ENCODE assay signal across 8 mouse cellular contexts in genomic region chr17:47628851-47629676, GRCm38 (mm10). TPM values are rescaled to one million over a fixed set of nuclear protein-coding genes. Genes with fewer than 3 reads are reported as not detected.
DNase-seq lines count a peak whose midpoint lies in the region; ATAC-seq and TF ChIP-seq lines count a peak whose summit lies in the region.

No protein-coding gene starts in this region.

- intact Hi-C loops in left cerebral cortex, adult 2 months (cut with DNase I): loop anchor here (1.0 to 5.0 kb wide), 2 partner anchors 18 to 43 kb away; partner anchors contain the start of genes Bysl, Gm20517 and Med20

- TF ChIP-seq CTCF in hindbrain, postnatal 0 days (IDR thresholded peaks at IDR 0.05; ENCODE audit: low read depth): no peak
- no peak for TF ChIP-seq CTCF in left cerebral cortex, adult 2 months (IDR thresholded peaks at IDR 0.05)

- ATAC-seq in hindbrain, postnatal 0 days: peak; percentile 97
- peak; percentile 98 for ATAC-seq in megakaryocyte, adult 5-6 weeks (ENCODE audit: poor library complexity, severe bottlenecking)

- H3K4me1 ChIP-seq in hindbrain, postnatal 0 days (ENCODE audit: insufficient read depth, low read length): peaks cover 20% of the 10 kb centered on the region

- peaks cover 1% of the 10 kb centered on the region; the same call in 1 of the 2 replicates for H3K36me3 ChIP-seq in hindbrain, postnatal 0 days (ENCODE audit: insufficient read depth, low read length)

- H3K4me3 ChIP-seq in hindbrain, postnatal 0 days (ENCODE audit: low read length): peak overlapping the region; percentile 78
- H3K4me3 ChIP-seq in left cerebral cortex, adult 2 months: peak overlapping the region; percentile 72

- peak overlapping the region; percentile 97 for H3K4me2 ChIP-seq in hindbrain, postnatal 0 days (ENCODE audit: low read depth, low read length)

- no peaks in the 10 kb centered on the region for H3K27me3 ChIP-seq in hindbrain, postnatal 0 days (ENCODE audit: insufficient read depth, low read length)

- H3K9me3 ChIP-seq in hindbrain, postnatal 0 days (ENCODE audit: low read length): no peaks in the 10 kb centered on the region

- peak; percentile 94 for DNase-seq in T-cell, adult 2 months (ENCODE audit: low spot score)
- peak; percentile 93 to 94 for DNase-seq in cerebellum, postnatal 36 days
- DNase-seq in gastrocnemius, adult 18-20 months (ENCODE audit: low spot score): peak; percentile 94
- peak; percentile 97 for DNase-seq in hindbrain, postnatal 0 days (ENCODE audit: low spot score)
- peak; percentile 91 to 92 for DNase-seq in left cerebral cortex, adult 2 months (ENCODE audit: extremely low spot score in 1 of 2, low spot score in 2 of 2)
- peak; percentile 89 to 93 for DNase-seq in right cerebral cortex, adult 2 months (ENCODE audit: low spot score in 2 of 2)
- peak; percentile 96 for DNase-seq in urinary bladder, postnatal 14 days (ENCODE audit: low spot score)

- H3K27ac ChIP-seq in hindbrain, postnatal 0 days: peak overlapping the region; percentile 90
- peak overlapping the region; percentile 90 for H3K27ac ChIP-seq in left cerebral cortex, adult 2 months

- H3K9ac ChIP-seq in hindbrain, postnatal 0 days (replicated peaks; ENCODE audit: low read length): peak overlapping the region; percentile 80

- under 1% methylated on average over 60 of the region's 63 CpGs for WGBS in hindbrain, postnatal 0 days

RNA-seq across cellular contexts. Expression of gene Usp49, which starts 1.4 kb away (rescaled TPM):
- total RNA-seq in gastrocnemius, adult 18-20 months (2021): 1 to 10 TPM; 3.0 to 3.5 TPM
- total RNA-seq in hindbrain, postnatal 0 days (2014; rRNA removed): 20.7 and 25.5 TPM in 2 replicates
- polyA plus RNA-seq in hindbrain, postnatal 0 days (2015; fragmentation: Nextera tagmentation; extraction: Ambion mirVana): 4.2 and 4.9 TPM in 2 replicates
- 10 to 100 TPM in 1 of 2 experiments, 1 to 10 TPM in 1; 9.6 to 13.1 TPM for total RNA-seq in left cerebral cortex, adult 2 months (2021)
- 3.9 and 5.1 TPM in 2 replicates for total RNA-seq in megakaryocyte, adult 5-6 weeks (2015)
- 4.2 and 5.3 TPM in 2 replicates for total RNA-seq in megakaryocyte, adult 5-6 weeks (2017)

RNA-seq across cellular contexts. Expression of gene Gm20517, which starts 17.7 kb away (rescaled TPM):
- 1 to 10 TPM; 1.6 to 2.6 TPM for total RNA-seq in gastrocnemius, adult 18-20 months (2021)
- total RNA-seq in hindbrain, postnatal 0 days (2014; rRNA removed): 4.6 and 4.8 TPM in 2 replicates
- 1.2 and 1.6 TPM in 2 replicates for polyA plus RNA-seq in hindbrain, postnatal 0 days (2015; fragmentation: Nextera tagmentation; extraction: Ambion mirVana)
- 1 to 10 TPM; 7.1 TPM for total RNA-seq in left cerebral cortex, adult 2 months (2021)
- total RNA-seq in megakaryocyte, adult 5-6 weeks (2015): 0.49 and 2.4 TPM in 2 replicates
- 1.7 and 2.3 TPM in 2 replicates for total RNA-seq in megakaryocyte, adult 5-6 weeks (2017)

RNA-seq across cellular contexts. Expression of gene Med20, which starts 17.7 kb away (rescaled TPM):
- total RNA-seq in gastrocnemius, adult 18-20 months (2021): 10 to 100 TPM; 14.7 to 15.4 TPM
- 27.9 and 40.9 TPM in 2 replicates for total RNA-seq in hindbrain, postnatal 0 days (2014; rRNA removed)
- 27.3 and 27.9 TPM in 2 replicates for polyA plus RNA-seq in hindbrain, postnatal 0 days (2015; fragmentation: Nextera tagmentation; extraction: Ambion mirVana)
- 10 to 100 TPM; 29.3 to 33.3 TPM for total RNA-seq in left cerebral cortex, adult 2 months (2021)
- total RNA-seq in megakaryocyte, adult 5-6 weeks (2015): 17.2 and 18.2 TPM in 2 replicates
- total RNA-seq in megakaryocyte, adult 5-6 weeks (2017): 32.2 and 33.8 TPM in 2 replicates

RNA-seq across cellular contexts. Expression of gene Bysl, which starts 17.8 kb away (rescaled TPM):
- total RNA-seq in gastrocnemius, adult 18-20 months (2021): 10 to 100 TPM; 13.9 to 15.3 TPM
- total RNA-seq in hindbrain, postnatal 0 days (2014; rRNA removed): 20.2 and 25.7 TPM in 2 replicates
- polyA plus RNA-seq in hindbrain, postnatal 0 days (2015; fragmentation: Nextera tagmentation; extraction: Ambion mirVana): 25.3 and 27.1 TPM in 2 replicates
- total RNA-seq in left cerebral cortex, adult 2 months (2021): 10 to 100 TPM; 18.1 to 18.8 TPM
- total RNA-seq in megakaryocyte, adult 5-6 weeks (2015): 4.8 and 5.6 TPM in 2 replicates
- 6.4 and 7.3 TPM in 2 replicates for total RNA-seq in megakaryocyte, adult 5-6 weeks (2017)

RNA-seq across cellular contexts. Expression of gene Tomm6, which starts 59.1 kb away (rescaled TPM):
- total RNA-seq in gastrocnemius, adult 18-20 months (2021): 100 to 1,000 TPM; 121 to 123 TPM
- total RNA-seq in hindbrain, postnatal 0 days (2014; rRNA removed): 158 and 198 TPM in 2 replicates
- polyA plus RNA-seq in hindbrain, postnatal 0 days (2015; fragmentation: Nextera tagmentation; extraction: Ambion mirVana): 343 and 371 TPM in 2 replicates
- total RNA-seq in left cerebral cortex, adult 2 months (2021): 100 to 1,000 TPM; 185 to 208 TPM
- 142 and 150 TPM in 2 replicates for total RNA-seq in megakaryocyte, adult 5-6 weeks (2015)
- total RNA-seq in megakaryocyte, adult 5-6 weeks (2017): 38.6 and 44.1 TPM in 2 replicates

Comparison
In these comparisons a context has a peak if more than half of its experiments do, and no peak if none do; other contexts are left out.
1. Peak in every context shown above with its lines: DNase-seq, ATAC-seq, H3K4me3 ChIP-seq and H3K27ac ChIP-seq.